Mouse (Mus musculus): ENCODE data around the gene Dnaja3.

Dnaja3 gene

GRCm38 (mm10) chr16:4725780-4726527 lies 86.2 kb downstream of the Dnaja3 start, which contains the start of gene Hmox2:
Hmox2 (plus strand) TSS chr16:4726361.
- DNase-seq = peak; percentile 96 to 97

- no peak for DNase-seq
Observed at GRCm38 (mm10) chr16:4726528-4727128, 86.8 kb downstream of the Dnaja3 start.

GRCm38 (mm10) chr16:4727526-4727925 lies 87.7 kb downstream of the Dnaja3 start:
- no peak for DNase-seq

GRCm38 (mm10) chr16:4727963-4728362 lies 88.2 kb downstream of the Dnaja3 start:
- DNase-seq = no peak

- no peak for DNase-seq
Observed at GRCm38 (mm10) chr16:4730776-4731358, 91.1 kb downstream of the Dnaja3 start.

GRCm38 (mm10) chr16:4736262-4736661 lies 96.5 kb downstream of the Dnaja3 start:
- no peak for DNase-seq

GRCm38 (mm10) chr16:4739994-4740393 lies 100.2 kb downstream of the Dnaja3 start:
- no peak for DNase-seq

GRCm38 (mm10) chr16:4742186-4742585 lies 102.4 kb downstream of the Dnaja3 start:
- DNase-seq = no peak

- DNase-seq = no peak
Observed at GRCm38 (mm10) chr16:4752155-4752554, 112.4 kb downstream of the Dnaja3 start.

GRCm38 (mm10) chr16:4754045-4754444 lies 114.3 kb downstream of the Dnaja3 start:
- DNase-seq = no peak

- DNase-seq = peak; percentile 23 to 26
Observed at GRCm38 (mm10) chr16:4756660-4757335, 117.0 kb downstream of the Dnaja3 start.
